Mouse (Mus musculus) kidney, adult 8-10 months (tissue): ENCODE measurements around the gene Mtrex.

ENCODE experiments used
- DNase-seq, 2 experiments: peaks; one replicate each; pipeline ENCODE4 v3.0.0; 2022

The Mtrex gene

GRCm38 (mm10) chr13:112823911-112824648 is 103.1 kb downstream of the Mtrex start:
- no peak for DNase-seq

- DNase-seq, result no peak
Observed at GRCm38 (mm10) chr13:112823236-112823910, 103.8 kb downstream of the Mtrex start.

- no peak for DNase-seq
Observed at GRCm38 (mm10) chr13:112822413-112822812, 104.8 kb downstream of the Mtrex start.

- DNase-seq, result no peak
Observed at GRCm38 (mm10) chr13:112818125-112818524, 109.1 kb downstream of the Mtrex start.
